Mouse (Mus musculus) C2C12 (cell line): ENCODE results near the gene Ubap2. TPM values are rescaled to one million over a fixed set of nuclear protein-coding genes. Genes with fewer than 3 reads are reported as not detected.

Experiments used
- H3K27me3 ChIP-seq: one replicate; pipeline ENCODE4 v1.6.1; 2011; ENCODE audit not compliant: control insufficient read depth, insufficient read depth, insufficient read length
- H3K36me3 ChIP-seq: one replicate; pipeline ENCODE4 v1.6.1; 2011; ENCODE audit not compliant: control insufficient read depth, insufficient read depth
- H3K4me3 ChIP-seq: one replicate; pipeline ENCODE4 v1.5.1; 2011; ENCODE audit warnings: mild to moderate bottlenecking, control low read depth; ENCODE audit not compliant: poor library complexity, insufficient read depth, severe bottlenecking
- H3K79me2 ChIP-seq: one replicate; pipeline ENCODE4 v1.6.1; 2011; ENCODE audit not compliant: control insufficient read depth, insufficient read depth
- H3K79me3 ChIP-seq: one replicate; pipeline ENCODE4 v1.6.1; 2011; ENCODE audit warnings: low read depth, control low read depth
- H3ac ChIP-seq: one replicate; pipeline ENCODE3; 2011; ENCODE audit warnings: low read depth; ENCODE audit not compliant: control insufficient read depth, insufficient read length
- CEBPB ChIP-seq: IDR thresholded peaks from one replicate; pipeline ENCODE4 v1.6.1; 2011; ENCODE audit warnings: low read depth, mild to moderate bottlenecking, control low read depth, moderate library complexity
- CTCF ChIP-seq: IDR thresholded peaks from one replicate; pipeline ENCODE4 v1.5.1; 2011; ENCODE audit not compliant: control insufficient read depth, insufficient read depth, insufficient read length
- FOSL1 ChIP-seq: IDR thresholded peaks from one replicate; pipeline ENCODE4 v1.8.0; 2011; ENCODE audit warnings: mild to moderate bottlenecking, low read length; ENCODE audit not compliant: poor library complexity, insufficient read depth, severe bottlenecking
- MAX ChIP-seq: IDR thresholded peaks from one replicate; pipeline ENCODE4 v1.6.1; 2011; ENCODE audit warnings: mild to moderate bottlenecking, control low read depth
- MYOD1 ChIP-seq: IDR thresholded peaks from one replicate; pipeline ENCODE4 v1.6.1; 2011; ENCODE audit warnings: low read depth; ENCODE audit not compliant: control insufficient read depth, insufficient read length
- MYOG ChIP-seq: IDR thresholded peaks from one replicate; pipeline ENCODE4 v1.6.1; 2011; ENCODE audit not compliant: control insufficient read depth, insufficient read length; ENCODE audit errors: extremely low read depth
- USF1 ChIP-seq: IDR thresholded peaks from one replicate; pipeline ENCODE4 v1.6.1; 2011; ENCODE audit warnings: low read depth, mild to moderate bottlenecking, control low read depth, moderate library complexity
- polyA plus RNA-seq: library from polyadenylated mRNA; unstranded; fragments of >200 nt; fragmentation: generic; extraction: Trizol; gene quantifications from one replicate; pipeline ENCODE4 v1.2.1, GENCODE M21; 2012; ENCODE audit warnings: missing spikeins

Gene Ubap2
- polyA plus RNA-seq, 1 experiment, result 61.0 TPM

DNA sequence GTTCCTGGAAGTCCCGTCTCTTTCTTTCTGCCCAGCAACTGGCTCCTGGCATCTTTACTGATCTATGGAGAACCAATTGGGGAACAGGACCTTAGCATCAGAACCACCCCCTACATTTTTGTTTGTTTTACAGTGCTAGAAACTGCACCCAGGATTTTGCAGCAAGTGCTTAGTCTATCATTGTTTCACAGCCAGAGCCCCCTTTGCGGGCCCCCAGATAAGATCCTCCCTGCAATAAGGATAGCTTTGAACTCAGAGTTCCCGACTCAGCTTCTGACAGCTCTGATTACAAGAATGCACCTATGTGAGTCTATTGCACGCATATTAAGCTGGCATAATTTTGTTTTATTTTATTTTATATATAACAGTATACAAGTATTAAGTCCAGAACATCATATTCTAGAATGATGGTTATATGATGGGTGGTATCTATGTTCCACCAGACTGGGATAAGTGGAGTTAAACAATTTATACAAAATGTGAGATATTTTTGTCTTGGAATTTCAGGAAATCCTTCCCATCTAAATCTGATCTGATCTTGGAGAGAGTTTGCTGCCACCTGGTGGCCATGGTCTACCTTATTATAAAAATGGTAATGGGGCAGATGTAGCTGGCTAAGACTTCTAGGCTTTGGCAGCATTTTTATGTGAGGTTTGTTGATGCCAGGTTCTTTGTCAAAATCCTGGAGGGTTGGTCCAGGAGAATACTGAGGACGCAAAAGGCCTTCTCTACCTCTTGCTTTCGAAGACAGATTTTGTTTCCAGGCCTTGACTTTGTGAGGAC, 109.1 kb downstream of the Ubap2 start:
- Histone ChIP-seq H3ac (no peak overlapping the region), H3K79me2 (peaks cover 94% of the 10 kb centered on the region), H3K27me3 (no peaks in the 10 kb centered on the region), H3K79me3 (peaks cover 24% of the 10 kb centered on the region), H3K4me3 (no peak overlapping the region), H3K36me3 (no peaks in the 10 kb centered on the region)
- TF ChIP-seq FOSL1 (no peak), CTCF (peak; percentile 2)

DNA sequence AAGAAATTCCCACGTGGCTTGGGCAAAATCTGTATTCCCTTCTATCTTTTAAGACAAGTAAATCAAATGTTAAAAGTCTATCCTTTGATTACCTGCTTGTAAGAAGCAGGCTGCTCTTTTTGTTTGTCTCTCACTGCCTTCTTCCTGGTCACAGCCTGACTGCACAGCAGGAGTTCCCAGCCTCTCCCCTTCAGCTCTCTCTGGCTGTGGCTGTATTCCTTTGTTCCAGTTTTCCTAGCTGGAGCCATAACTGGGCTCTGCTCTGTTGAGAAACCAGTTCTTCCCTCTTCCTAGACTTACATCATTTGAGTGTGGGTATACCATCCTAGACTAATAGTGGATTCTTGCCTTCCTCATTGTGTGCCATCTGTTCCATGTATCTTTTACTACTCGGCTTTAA, 110.0 kb downstream of the Ubap2 start:
- H3K4me3 ChIP-seq, result no peak overlapping the region
- H3K36me3 ChIP-seq, result no peaks in the 10 kb centered on the region
- TF ChIP-seq FOSL1 (no peak), MAX (no peak), MYOG (no peak), USF1 (no peak), MYOD1 (no peak), CTCF (no peak), CEBPB (no peak)
- peaks cover 94% of the 10 kb centered on the region for H3K79me2 ChIP-seq
- H3K27me3 ChIP-seq, result no peaks in the 10 kb centered on the region
- peaks cover 29% of the 10 kb centered on the region for H3K79me3 ChIP-seq
- no peak overlapping the region for H3ac ChIP-seq

DNA sequence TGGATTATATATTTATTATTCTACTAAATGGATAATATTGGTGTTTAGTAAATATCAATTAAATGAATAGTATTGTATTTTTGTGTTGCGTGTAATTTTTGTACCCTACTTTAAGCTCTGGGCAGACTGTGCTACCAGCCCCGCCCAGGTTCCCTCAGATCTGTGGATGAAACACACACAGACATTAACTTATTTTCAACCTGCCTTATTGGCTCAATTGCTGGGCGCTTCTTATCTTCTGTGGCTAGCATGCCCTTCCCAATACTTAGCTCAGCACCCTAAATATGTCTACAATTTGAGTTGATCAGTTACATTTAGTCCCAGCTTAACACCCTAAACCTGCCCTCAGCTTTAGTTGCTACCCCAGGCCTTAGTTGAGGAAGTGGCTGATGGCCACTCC, 113.7 kb downstream of the Ubap2 start:
- TF ChIP-seq CTCF, result no peak
- no peak for TF ChIP-seq MYOD1
- no peak for TF ChIP-seq CEBPB
- TF ChIP-seq MAX, result no peak
- no peak for TF ChIP-seq USF1
- no peak for TF ChIP-seq FOSL1
- no peak for TF ChIP-seq MYOG

DNA sequence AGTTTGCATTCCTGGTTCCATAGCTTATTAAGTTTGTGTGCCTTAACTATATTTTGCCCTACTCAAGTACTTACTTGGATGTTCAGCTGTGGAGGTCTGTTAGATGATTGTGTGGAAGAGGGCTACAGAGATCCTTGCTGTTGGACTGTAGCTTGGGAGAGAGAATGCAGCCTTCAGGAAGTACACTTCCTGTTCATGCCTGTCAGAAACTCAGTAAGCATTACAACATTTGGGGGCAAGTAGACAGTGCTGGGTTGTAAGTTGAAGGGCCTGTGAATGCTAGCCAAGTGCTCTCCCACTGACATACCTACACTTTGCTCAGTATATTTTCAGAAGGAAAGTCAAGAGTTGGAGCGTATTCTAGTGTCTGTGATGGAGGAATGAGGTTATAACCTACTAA, 116.7 kb downstream of the Ubap2 start:
- no peaks in the 10 kb centered on the region for H3K27me3 ChIP-seq
- H3ac ChIP-seq, result no peak overlapping the region
- no peak for TF ChIP-seq USF1
- TF ChIP-seq MAX, result no peak
- TF ChIP-seq CTCF, result no peak
- TF ChIP-seq MYOG, result no peak
- TF ChIP-seq FOSL1, result no peak
- TF ChIP-seq MYOD1, result no peak
- no peak for TF ChIP-seq CEBPB
- H3K79me2 ChIP-seq, result peaks cover 100% of the 10 kb centered on the region
- peaks cover 69% of the 10 kb centered on the region for H3K79me3 ChIP-seq
- no peak overlapping the region for H3K4me3 ChIP-seq
- no peaks in the 10 kb centered on the region for H3K36me3 ChIP-seq

More for the DNA sequence above, 113.7 kb downstream of the Ubap2 start:
- H3K36me3 ChIP-seq, result no peaks in the 10 kb centered on the region
- no peak overlapping the region for H3ac ChIP-seq
- H3K27me3 ChIP-seq, result no peaks in the 10 kb centered on the region
- H3K4me3 ChIP-seq, result no peak overlapping the region
- peaks cover 94% of the 10 kb centered on the region for H3K79me2 ChIP-seq
- peaks cover 50% of the 10 kb centered on the region for H3K79me3 ChIP-seq

DNA sequence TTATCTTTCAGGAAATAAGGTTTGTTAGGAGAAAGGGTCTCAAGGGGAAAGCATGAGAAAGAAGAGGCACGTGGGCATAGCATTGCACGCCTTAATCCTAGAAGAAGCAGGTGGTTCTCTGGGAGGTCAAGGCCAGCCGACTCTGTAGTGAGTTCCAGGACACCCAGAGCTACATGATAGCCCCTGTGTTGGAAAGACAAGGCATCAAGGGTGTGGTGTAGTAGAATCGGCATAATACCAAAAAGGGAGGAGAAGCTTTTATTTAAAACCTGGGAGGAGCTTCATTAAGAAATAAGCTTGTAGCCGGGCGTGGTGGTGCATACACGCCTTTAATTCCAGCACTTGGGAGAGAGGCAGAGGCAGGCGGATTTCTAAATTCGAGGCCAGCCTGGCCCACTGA, 118.0 kb downstream of the Ubap2 start:
- Histone ChIP-seq H3K79me3 (peaks cover 71% of the 10 kb centered on the region), H3K4me3 (no peak overlapping the region), H3K27me3 (no peaks in the 10 kb centered on the region), H3K79me2 (peaks cover 100% of the 10 kb centered on the region), H3K36me3 (no peaks in the 10 kb centered on the region), H3ac (no peak overlapping the region)
- no peak for TF ChIP-seq MAX
- no peak for TF ChIP-seq USF1
- no peak for TF ChIP-seq CEBPB
- TF ChIP-seq CTCF, result no peak
- TF ChIP-seq FOSL1, result no peak
- no peak for TF ChIP-seq MYOD1
- TF ChIP-seq MYOG, result no peak

DNA sequence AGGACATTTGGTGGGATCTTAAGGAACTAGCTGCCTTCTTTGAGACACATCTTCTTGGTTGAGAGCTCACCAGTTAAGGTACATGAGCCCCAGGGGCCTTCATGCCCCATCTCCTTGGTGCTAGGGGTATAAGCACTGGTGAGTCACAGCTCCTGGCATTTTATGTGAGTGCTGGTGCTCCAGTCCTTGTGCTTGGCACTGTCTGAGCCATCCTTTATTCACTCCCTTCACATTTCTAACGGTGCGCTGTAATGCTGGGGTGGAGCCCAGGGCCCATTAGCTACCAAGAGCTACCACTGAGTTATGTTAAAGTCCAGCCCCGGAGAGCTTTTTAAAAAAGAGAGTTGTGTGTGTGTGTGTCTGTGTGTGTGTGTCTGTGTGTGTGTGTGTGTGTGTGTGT, 121.8 kb downstream of the Ubap2 start:
- TF ChIP-seq CEBPB (no peak), USF1 (no peak), MAX (no peak), MYOD1 (no peak), MYOG (no peak), FOSL1 (no peak), CTCF (no peak)
- Histone ChIP-seq H3K27me3 (no peaks in the 10 kb centered on the region), H3K79me3 (peaks cover 77% of the 10 kb centered on the region), H3ac (no peak overlapping the region), H3K4me3 (no peak overlapping the region), H3K36me3 (peaks cover 4% of the 10 kb centered on the region), H3K79me2 (peaks cover 100% of the 10 kb centered on the region)
